Mouse (Mus musculus) intestine, embryonic 14.5 days (tissue): ENCODE measurements around the gene Fars2. TPM values are rescaled to one million over a fixed set of nuclear protein-coding genes. Genes with fewer than 3 reads are reported as not detected.

Source experiments
- ATAC-seq: fragments of 200-750 bp; cut with Nextera tagmentation; replicated peaks from 2 replicates; pipeline ENCODE4 v1.8.0; 2017; ENCODE audit warnings: low read depth, moderate number of reproducible peaks, moderate TSS enrichment, moderate library complexity; ENCODE audit not compliant: low FRiP score, low TSS enrichment
- DNase-seq: peaks from one replicate; pipeline ENCODE4 v3.0.0-alpha.2; 2018; ENCODE audit warnings: low spot score
- H3K27ac ChIP-seq: fragments of 300-500 bp; sonication (generic); 2 replicates; pipeline ENCODE4 v1.5.1; 2014; ENCODE audit warnings: low read depth, mild to moderate bottlenecking, control low read depth
- H3K27me3 ChIP-seq: fragments of 300-500 bp; sonication (generic); replicated peaks from 2 replicates; pipeline ENCODE4 v1.6.1; 2014; ENCODE audit warnings: low read length, control low read depth; ENCODE audit not compliant: control insufficient read depth, insufficient read depth
- H3K36me3 ChIP-seq: fragments of 300-500 bp; sonication (generic); 2 replicates; pipeline ENCODE4 v1.6.1; 2014; ENCODE audit warnings: low read length, control low read depth; ENCODE audit not compliant: control insufficient read depth, insufficient read depth
- H3K4me1 ChIP-seq: fragments of 300-500 bp; sonication (generic); replicated peaks from 2 replicates; pipeline ENCODE4 v1.6.1; 2014; ENCODE audit warnings: low read length, control low read depth, mixed read lengths; ENCODE audit not compliant: control insufficient read depth, insufficient read depth
- H3K4me2 ChIP-seq: fragments of 300-500 bp; sonication (generic); 2 replicates; pipeline ENCODE4 v1.6.1; 2014; ENCODE audit warnings: low read length
- H3K4me3 ChIP-seq: fragments of 300-500 bp; sonication (generic); 2 replicates; pipeline ENCODE4 v1.5.1; 2014; ENCODE audit warnings: low read depth, low read length, control low read depth, mixed read lengths
- H3K9ac ChIP-seq: fragments of 300-500 bp; sonication (generic); 2 replicates; pipeline ENCODE4 v1.6.1; 2014; ENCODE audit warnings: mild to moderate bottlenecking, low read length
- H3K9me3 ChIP-seq: fragments of 300-500 bp; sonication (generic); 2 replicates; pipeline ENCODE4 v1.6.1; 2016; ENCODE audit warnings: low read length, control low read depth; ENCODE audit not compliant: control insufficient read depth
- WGBS: fragments of 180-500 bp; shearing (Covaris S2); extraction: QIAGEN DNeasy Blood & Tissue Kit; methylation state at CpG from one replicate; pipeline ENCODE4 v1.1.7; 2014; 5-methylcytosine and 5-hydroxymethylcytosine counted together
- polyA plus RNA-seq: library from polyadenylated mRNA; unstranded; fragments of >200 nt; fragmentation: Nextera tagmentation; extraction: Ambion mirVana; gene quantifications from 2 replicates; pipeline ENCODE4 v1.2.1, GENCODE M21; 2014

Fars2 gene
- polyA plus RNA-seq, 1 experiment from 2014 or later = 37.6 TPM

DNA sequence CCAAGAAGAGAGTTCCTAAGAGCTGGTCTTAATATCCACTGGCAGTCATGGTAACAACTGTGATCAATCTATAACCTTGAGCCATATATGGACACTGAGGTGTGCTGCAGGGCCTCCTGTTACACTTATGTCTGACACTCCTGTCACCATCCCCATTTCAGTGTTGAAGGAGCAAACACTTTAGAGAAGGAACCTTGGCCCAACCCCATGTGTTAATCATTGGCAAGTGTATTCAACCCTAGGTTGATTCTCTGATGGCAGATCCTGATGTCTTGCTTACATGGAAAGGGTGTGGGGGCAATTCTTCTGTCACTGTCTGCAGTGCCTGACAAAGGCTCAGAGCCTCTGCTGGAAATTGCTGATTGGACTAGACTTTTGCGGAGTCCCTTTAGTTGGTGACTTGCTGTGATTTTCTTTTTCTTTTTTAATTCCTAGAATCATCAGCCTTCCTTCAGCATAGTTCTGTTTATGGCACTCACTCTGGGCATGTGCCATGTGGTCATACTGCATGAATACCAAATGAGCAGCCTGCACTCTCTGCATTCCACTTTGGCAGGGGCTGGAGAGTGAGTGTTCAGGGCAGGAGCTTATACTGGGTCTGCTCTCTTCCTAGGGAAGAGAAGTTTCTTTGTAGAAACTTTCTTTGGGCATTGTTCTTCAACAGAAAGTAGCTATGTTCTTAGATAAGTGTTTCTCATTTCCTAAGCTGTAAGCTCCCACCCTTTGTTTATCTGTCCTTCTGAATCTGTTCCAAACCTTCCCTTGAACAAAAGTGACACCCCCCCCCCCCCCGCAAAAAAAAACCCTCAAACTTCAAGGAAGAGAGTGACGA lies 181.0 kb downstream of the Fars2 start:
- no peaks in the 10 kb centered on the region for H3K27me3 ChIP-seq
- no peak overlapping the region for H3K27ac ChIP-seq
- no peak overlapping the region for H3K4me3 ChIP-seq
- no peak overlapping the region for H3K4me2 ChIP-seq
- DNase-seq = no peak
- H3K36me3 ChIP-seq = no peaks in the 10 kb centered on the region
- H3K9ac ChIP-seq = no peak overlapping the region
- WGBS = 55% methylated on average over 3 of the region's 3 CpGs
- H3K9me3 ChIP-seq = no peaks in the 10 kb centered on the region
- peaks cover 21% of the 10 kb centered on the region for H3K4me1 ChIP-seq
- ATAC-seq = peak; percentile 48

DNA sequence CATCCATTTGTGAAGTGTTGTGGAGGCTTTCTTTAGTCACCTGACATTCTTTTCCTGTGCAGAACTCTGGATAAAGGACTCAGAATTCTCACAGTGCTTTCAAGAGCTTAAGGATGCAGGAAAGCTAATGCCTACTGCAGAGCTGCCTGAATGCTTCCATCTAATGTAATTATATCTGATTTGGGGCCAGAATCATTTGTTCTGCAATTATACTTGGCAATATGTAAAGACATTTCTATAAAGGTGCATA lies 181.5 kb downstream of the Fars2 start:
- H3K27me3 ChIP-seq = no peaks in the 10 kb centered on the region

DNA sequence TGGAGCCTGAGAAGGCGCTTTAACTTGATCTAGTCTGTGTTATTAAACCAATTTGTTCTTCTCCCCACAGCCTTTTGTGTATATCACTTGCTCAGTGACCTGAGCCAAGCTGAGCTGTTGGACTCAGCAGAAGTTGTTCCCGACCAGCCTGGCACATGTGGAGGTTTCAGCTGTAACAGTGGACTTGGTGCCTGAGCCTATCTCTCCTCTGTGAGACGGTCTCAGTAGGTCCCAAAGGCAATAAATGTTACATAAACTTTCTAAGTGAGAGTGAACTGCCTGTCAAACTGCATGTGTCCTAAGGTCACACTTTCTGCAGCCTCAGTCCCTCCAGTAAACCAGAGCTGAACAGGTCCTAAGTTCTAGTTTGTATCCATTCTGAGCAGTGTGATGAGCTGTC lies 185.6 kb downstream of the Fars2 start:
- 62% methylated on average over 3 of the region's 3 CpGs for WGBS
- DNase-seq (no peak), ATAC-seq (no peak)
- Histone ChIP-seq H3K4me1 (peaks cover 8% of the 10 kb centered on the region; the same call in 1 of the 2 replicates), H3K4me2 (no peak overlapping the region), H3K9ac (no peak overlapping the region), H3K27ac (no peak overlapping the region), H3K4me3 (no peak overlapping the region), H3K36me3 (no peaks in the 10 kb centered on the region), H3K9me3 (no peaks in the 10 kb centered on the region), H3K27me3 (no peaks in the 10 kb centered on the region)

More for the DNA sequence above, 181.5 kb downstream of the Fars2 start:
- DNase-seq (no peak), ATAC-seq (no peak)
- Histone ChIP-seq H3K36me3 (no peaks in the 10 kb centered on the region), H3K9me3 (no peaks in the 10 kb centered on the region), H3K4me1 (peaks cover 21% of the 10 kb centered on the region), H3K9ac (no peak overlapping the region), H3K4me2 (no peak overlapping the region), H3K27ac (no peak overlapping the region), H3K4me3 (no peak overlapping the region)

GRCm38 (mm10) chr13:36305306-36305705 lies 188.1 kb downstream of the Fars2 start:
- Histone ChIP-seq H3K9ac (no peak overlapping the region), H3K27ac (no peak overlapping the region), H3K4me1 (0 out of 2 replicates have a peak, but pooled peaks cover 3% of the 10 kb centered on the region), H3K9me3 (no peaks in the 10 kb centered on the region), H3K4me2 (no peak overlapping the region), H3K27me3 (no peaks in the 10 kb centered on the region), H3K4me3 (no peak overlapping the region), H3K36me3 (no peaks in the 10 kb centered on the region)
- DNase-seq (no peak), ATAC-seq (no peak)
- WGBS = 68% methylated on average over 2 of the region's 2 CpGs

- Histone ChIP-seq H3K9me3 (no peaks in the 10 kb centered on the region), H3K4me1 (0 out of 2 replicates have a peak, but pooled peaks cover 3% of the 10 kb centered on the region), H3K27ac (no peak overlapping the region), H3K27me3 (no peaks in the 10 kb centered on the region), H3K4me2 (no peak overlapping the region), H3K36me3 (no peaks in the 10 kb centered on the region), H3K9ac (no peak overlapping the region), H3K4me3 (no peak overlapping the region)
- WGBS = 83% methylated on average over 4 of the region's 4 CpGs
- ATAC-seq (no peak), DNase-seq (no peak)
These were observed 190.2 kb downstream of the Fars2 start for GRCm38 (mm10) chr13:36307386-36307785.

- Histone ChIP-seq H3K9ac (no peak overlapping the region), H3K36me3 (no peaks in the 10 kb centered on the region), H3K9me3 (no peaks in the 10 kb centered on the region), H3K27me3 (no peaks in the 10 kb centered on the region), H3K4me2 (no peak overlapping the region), H3K27ac (no peak overlapping the region), H3K4me1 (0 out of 2 replicates have a peak, but pooled peaks cover 3% of the 10 kb centered on the region), H3K4me3 (no peak overlapping the region)
- WGBS = 43% methylated on average over 1 of the region's 1 CpGs
- 0 out of 2 replicates have a peak, but pooled peaks have one; percentile 19 for ATAC-seq
- no peak for DNase-seq
These were observed 191.9 kb downstream of the Fars2 start for GRCm38 (mm10) chr13:36309160-36309559.

GRCm38 (mm10) chr13:36314218-36314617 lies 197.0 kb downstream of the Fars2 start:
- WGBS = 79% methylated on average over 8 of the region's 8 CpGs
- DNase-seq = no peak
- Histone ChIP-seq H3K4me1 (0 out of 2 replicates have a peak, but pooled peaks cover under 1% of the 10 kb centered on the region), H3K36me3 (no peaks in the 10 kb centered on the region), H3K4me2 (no peak overlapping the region), H3K27ac (no peak overlapping the region), H3K27me3 (no peaks in the 10 kb centered on the region), H3K9ac (no peak overlapping the region), H3K9me3 (no peaks in the 10 kb centered on the region), H3K4me3 (no peak overlapping the region)
- ATAC-seq = no peak

GRCm38 (mm10) chr13:36314860-36315800 lies 197.9 kb downstream of the Fars2 start:
- ATAC-seq (no peak), DNase-seq (no peak)
- Histone ChIP-seq H3K4me2 (no peak overlapping the region), H3K27me3 (no peaks in the 10 kb centered on the region), H3K4me3 (no peak overlapping the region), H3K4me1 (no peaks in the 10 kb centered on the region), H3K27ac (no peak overlapping the region), H3K9ac (no peak overlapping the region), H3K36me3 (no peaks in the 10 kb centered on the region), H3K9me3 (no peaks in the 10 kb centered on the region)
- 90% methylated on average over 10 of the region's 10 CpGs for whole genome bisulfite sequencing
